In genomic region chr5:134552110-134552972, GRCm38 (mm10) we compare ENCODE assay signal across 8 mouse cellular contexts. TPM values are rescaled to one million over a fixed set of nuclear protein-coding genes. Genes with fewer than 3 reads are reported as not detected.
DNase-seq lines count a peak whose midpoint lies in the region; ATAC-seq and TF ChIP-seq lines count a peak whose summit lies in the region.

TSS of gene Clip2 (minus strand) at chr5:134552434.

- TF ChIP-seq POLR2A in olfactory bulb, adult 2 months (IDR thresholded peaks at IDR 0.05; ENCODE audit: insufficient read depth, low read depth, low read length) = peak; percentile 43
- TF ChIP-seq POLR2A in thymus, adult 2 months (IDR thresholded peaks at IDR 0.05; ENCODE audit: control insufficient read depth, extremely low read depth, insufficient read depth, low read length, poor library complexity) = peak; percentile 52

- peak; percentile 93 for ATAC-seq in forebrain, embryonic 16.5 days
- peak; percentile 94 for ATAC-seq in lung, embryonic 14.5 days (ENCODE audit: insufficient read depth)

- H3K36me3 ChIP-seq in forebrain, embryonic 16.5 days (ENCODE audit: control insufficient read depth, insufficient read depth) = no peaks in the 10 kb centered on the region
- no peaks in the 10 kb centered on the region for H3K36me3 ChIP-seq in lung, embryonic 14.5 days (ENCODE audit: insufficient read depth)
- no peaks in the 10 kb centered on the region for H3K36me3 ChIP-seq in thymus, adult 2 months (ENCODE audit: control insufficient read depth, insufficient read depth, low read length)

- TF ChIP-seq CTCF in layer of hippocampus, adult 2 months (conservative IDR thresholded peaks at IDR 0.05) = peak; percentile 67
- TF ChIP-seq CTCF in lung, embryonic 14.5 days (IDR thresholded peaks at IDR 0.05; ENCODE audit: low read depth) = no peak
- TF ChIP-seq CTCF in olfactory bulb, adult 2 months (IDR thresholded peaks at IDR 0.05; ENCODE audit: insufficient read depth, low read depth, low read length) = 0 out of 2 replicates have a peak, but pooled peaks have one; percentile 17
- no peak for TF ChIP-seq CTCF in thymus, adult 2 months (IDR thresholded peaks at IDR 0.05; ENCODE audit: borderline replicate concordance, control insufficient read depth, extremely low read depth, insufficient read depth, low read length, poor library complexity)

- peak; percentile 80 for DNase-seq in ES-CJ7 (ENCODE audit: low read depth, low spot score)
- peak; percentile 98 to 100 for DNase-seq in cerebellum, adult 18-20 months
- peak; percentile 99 for DNase-seq in heart, postnatal 36 days
- DNase-seq in layer of hippocampus, adult 2 months (ENCODE audit: low spot score in 2 of 2) = peak; percentile 98 to 100
- peak; percentile 99 for DNase-seq in lung, embryonic 14.5 days
- peak; percentile 86 for DNase-seq in thymus, adult 2 months

- H3K4me1 ChIP-seq in forebrain, embryonic 16.5 days (replicated peaks; ENCODE audit: control insufficient read depth, insufficient read depth, low read length) = peaks cover 56% of the 10 kb centered on the region
- peaks cover 22% of the 10 kb centered on the region for H3K4me1 ChIP-seq in lung, embryonic 14.5 days (ENCODE audit: insufficient read depth)
- peaks cover 37% of the 10 kb centered on the region for H3K4me1 ChIP-seq in olfactory bulb, adult 2 months (ENCODE audit: control insufficient read depth, insufficient read depth, low read length)
- peaks cover 16% of the 10 kb centered on the region for H3K4me1 ChIP-seq in thymus, adult 2 months (replicated peaks; ENCODE audit: control insufficient read depth, insufficient read depth, low read length)

- H3K27me3 ChIP-seq in forebrain, embryonic 16.5 days (replicated peaks; ENCODE audit: control insufficient read depth, insufficient read depth, low read length) = no peaks in the 10 kb centered on the region
- H3K27me3 ChIP-seq in lung, embryonic 14.5 days (ENCODE audit: insufficient read depth, low read length) = no peaks in the 10 kb centered on the region
- no peaks in the 10 kb centered on the region for H3K27me3 ChIP-seq in thymus, adult 2 months (ENCODE audit: control insufficient read depth, insufficient read depth, low read length)

- H3K4me2 ChIP-seq in forebrain, embryonic 16.5 days (ENCODE audit: low read length) = peak within 1 kb of the TSS; percentile 89
- peak within 1 kb of the TSS; percentile 77 for H3K4me2 ChIP-seq in lung, embryonic 14.5 days

- intact Hi-C loops in heart, postnatal 36 days (cut with DNase I) = loop anchor here (1.0 kb wide), 1 partner anchor 20 kb away; no protein-coding TSS in a partner anchor

- H3K27ac ChIP-seq in forebrain, embryonic 16.5 days (ENCODE audit: low read length) = peak within 1 kb of the TSS; percentile 99
- H3K27ac ChIP-seq in layer of hippocampus, adult 2 months = peak within 1 kb of the TSS; percentile 98
- peak within 1 kb of the TSS; percentile 96 for H3K27ac ChIP-seq in lung, embryonic 14.5 days (ENCODE audit: low read depth)
- H3K27ac ChIP-seq in olfactory bulb, adult 2 months (ENCODE audit: insufficient read depth, low read depth, low read length) = peak within 1 kb of the TSS; percentile 97
- peak within 1 kb of the TSS; percentile 10; the same call in 1 of the 2 replicates for H3K27ac ChIP-seq in thymus, adult 2 months (ENCODE audit: control insufficient read depth, insufficient read depth, low read length)

- H3K9me3 ChIP-seq in forebrain, embryonic 16.5 days (ENCODE audit: control insufficient read depth, low read length) = no peaks in the 10 kb centered on the region
- H3K9me3 ChIP-seq in lung, embryonic 14.5 days (ENCODE audit: low read depth, low read length) = no peaks in the 10 kb centered on the region

- 1% methylated on average over 57 of the region's 61 CpGs for WGBS in forebrain, embryonic 16.5 days
- 1% methylated on average over 61 of the region's 61 CpGs for WGBS in lung, embryonic 14.5 days
- WGBS in olfactory bulb, adult 2 months = 2% methylated on average over 61 of the region's 61 CpGs
- 6% methylated on average over 59 of the region's 61 CpGs for WGBS in thymus, adult 2 months

- peak within 1 kb of the TSS; percentile 86 for H3K4me3 ChIP-seq in forebrain, embryonic 16.5 days (replicated peaks; ENCODE audit: low read length)
- peak within 1 kb of the TSS; percentile 99 for H3K4me3 ChIP-seq in layer of hippocampus, adult 2 months
- peak within 1 kb of the TSS; percentile 83 for H3K4me3 ChIP-seq in lung, embryonic 14.5 days (ENCODE audit: low read depth, low read length)
- peak within 1 kb of the TSS; percentile 93 for H3K4me3 ChIP-seq in olfactory bulb, adult 2 months (ENCODE audit: insufficient read depth, low read depth, low read length)
- H3K4me3 ChIP-seq in thymus, adult 2 months (ENCODE audit: control insufficient read depth, insufficient read depth, low read length) = peak within 1 kb of the TSS; percentile 81

- peak within 1 kb of the TSS; percentile 97 for H3K9ac ChIP-seq in forebrain, embryonic 16.5 days (replicated peaks; ENCODE audit: low read depth, low read length)
- peak within 1 kb of the TSS; percentile 89 for H3K9ac ChIP-seq in lung, embryonic 14.5 days

RNA-seq across cellular contexts. Expression of gene Clip2, which starts in this region (rescaled TPM):
- 16.2 and 16.6 TPM in 2 replicates for polyA plus RNA-seq in forebrain, embryonic 16.5 days (2015; fragmentation: Nextera tagmentation; extraction: Ambion mirVana)
- total RNA-seq in heart, postnatal 36 days (2021) = 1 to 10 TPM; 6.4 to 7.5 TPM
- 10 to 100 TPM; 90.0 to 99.3 TPM for total RNA-seq in layer of hippocampus, adult 2 months (2021)
- 5.8 and 6.6 TPM in 2 replicates for polyA plus RNA-seq in lung, embryonic 14.5 days (2014; fragmentation: Nextera tagmentation; extraction: Ambion mirVana)
- not detected in 2 replicates for polyA plus RNA-seq in olfactory bulb, adult 2 months (2012; ENCODE audit: insufficient read depth, insufficient read length, low replicate concordance, missing spikeins)
- polyA plus RNA-seq in thymus, adult 2 months (2012; rRNA removed) = 23.4 and 26.0 TPM in 2 replicates

Comparison
In these comparisons a context has a peak if more than half of its experiments do, and no peak if none do; other contexts are left out.
1. Peak in every context shown above with its lines: DNase-seq, ATAC-seq, H3K4me3 ChIP-seq and H3K27ac ChIP-seq.
2. RNA of gene Clip2 (total RNA-seq): 90.0 to 99.3 TPM in layer of hippocampus, adult 2 months; 6.4 to 7.5 TPM in heart, postnatal 36 days; every median in the first group is over 10 times any median in the second.
3. H3K27ac ChIP-seq: peak in every context shown above with its lines; median percentile 99 in forebrain, embryonic 16.5 days; 98 in layer of hippocampus, adult 2 months; 97 in olfactory bulb, adult 2 months; 96 in lung, embryonic 14.5 days; 10 in thymus, adult 2 months.
4. CTCF ChIP-seq: peak in layer of hippocampus, adult 2 months (single experiment) and olfactory bulb, adult 2 months (single experiment); none in lung, embryonic 14.5 days (single experiment) and thymus, adult 2 months (single experiment).